Mouse (Mus musculus) neural tube, embryonic 11.5 days (tissue): ENCODE measurements around the gene Smyd3. TPM values are rescaled to one million over a fixed set of nuclear protein-coding genes. Genes with fewer than 3 reads are reported as not detected.

Source experiments
- ATAC-seq: fragments of 200-750 bp; cut with Nextera tagmentation; 2 replicates; pipeline ENCODE4 v1.8.0; 2017; ENCODE audit warnings: moderate number of reproducible peaks, mild to moderate bottlenecking, moderate TSS enrichment, moderate library complexity; ENCODE audit not compliant: insufficient read depth, low FRiP score, low TSS enrichment
- DNase-seq: peaks from one replicate; pipeline ENCODE4 v3.0.0-alpha.2; 2015; ENCODE audit warnings: low spot score
- H3K27ac ChIP-seq: fragments of 300-500 bp; sonication (generic); 2 replicates; pipeline ENCODE4 v1.5.1; 2014; ENCODE audit warnings: low read depth, mild to moderate bottlenecking, low read length
- H3K27me3 ChIP-seq: fragments of 300-500 bp; sonication (generic); 2 replicates; pipeline ENCODE4 v1.6.1; 2014; ENCODE audit warnings: mild to moderate bottlenecking, low read length, mixed read lengths; ENCODE audit not compliant: control insufficient read depth, insufficient read depth
- H3K36me3 ChIP-seq: fragments of 300-500 bp; sonication (generic); 2 replicates; pipeline ENCODE4 v1.6.1; 2014; ENCODE audit warnings: mild to moderate bottlenecking, low read length, moderate library complexity, mixed read lengths; ENCODE audit not compliant: control insufficient read depth, insufficient read depth
- H3K4me1 ChIP-seq: fragments of 300-500 bp; sonication (generic); 2 replicates; pipeline ENCODE4 v1.6.1; 2014; ENCODE audit warnings: low read length, mixed read lengths; ENCODE audit not compliant: control insufficient read depth, insufficient read depth
- H3K4me2 ChIP-seq: fragments of 300-500 bp; sonication (generic); 2 replicates; pipeline ENCODE4 v1.6.1; 2014; ENCODE audit warnings: low read depth, mild to moderate bottlenecking, moderate library complexity
- H3K4me3 ChIP-seq: fragments of 300-500 bp; sonication (generic); 2 replicates; pipeline ENCODE4 v1.5.1; 2014; ENCODE audit warnings: low read depth, low read length
- H3K9ac ChIP-seq: fragments of 300-500 bp; sonication (generic); 2 replicates; pipeline ENCODE4 v1.6.1; 2014; ENCODE audit warnings: mild to moderate bottlenecking, low read length
- H3K9me3 ChIP-seq: fragments of 300-500 bp; sonication (generic); 2 replicates; pipeline ENCODE4 v1.6.1; 2016; ENCODE audit warnings: low read length; ENCODE audit not compliant: control insufficient read depth
- WGBS: fragments of 180-500 bp; shearing (Covaris S2); extraction: QIAGEN DNeasy Blood & Tissue Kit; methylation state at CpG from one replicate; pipeline ENCODE4 v1.1.7; 2014; 5-methylcytosine and 5-hydroxymethylcytosine counted together
- polyA plus RNA-seq: library from polyadenylated mRNA; unstranded; fragments of >200 nt; fragmentation: Nextera tagmentation; extraction: Ambion mirVana; gene quantifications from 2 replicates; pipeline ENCODE4 v1.2.1, GENCODE M21; 2014

The Smyd3 gene
- polyA plus RNA-seq: 18.7 and 19.7 TPM in 2 replicates

- no peak within 1 kb of the TSS for H3K27ac ChIP-seq
- peak; percentile 82 for ATAC-seq
- WGBS: 5% methylated on average over 39 of the region's 39 CpGs
Observed at GRCm38 (mm10) chr1:179517713-179518465, at the start of gene Smyd3. TSS of gene Smyd3 (minus strand) at chr1:179518041.

GRCm38 (mm10) chr1:179567558-179567957 is 49.7 kb upstream of the Smyd3 start:
- peak; percentile 70 for DNase-seq

More at GRCm38 (mm10) chr1:179517713-179518465, at the start of gene Smyd3:
- Histone ChIP-seq H3K27me3 (no peaks in the 10 kb centered on the region), H3K4me1 (no peaks in the 10 kb centered on the region), H3K4me2 (peak within 1 kb of the TSS; percentile 98), H3K9ac (peak within 1 kb of the TSS; percentile 78), H3K4me3 (peak within 1 kb of the TSS; percentile 76), H3K36me3 (no peaks in the 10 kb centered on the region), H3K9me3 (no peaks in the 10 kb centered on the region)
- peak; percentile 87 for DNase-seq

GRCm38 (mm10) chr1:179563926-179564325 is 46.1 kb upstream of the Smyd3 start:
- Histone ChIP-seq H3K4me3 (no peak overlapping the region), H3K27me3 (no peaks in the 10 kb centered on the region), H3K9me3 (no peaks in the 10 kb centered on the region), H3K9ac (no peak overlapping the region), H3K27ac (0 out of 2 replicates have a peak overlapping the region, but pooled peaks have one; percentile 36), H3K4me1 (peaks cover 3% of the 10 kb centered on the region), H3K36me3 (no peaks in the 10 kb centered on the region), H3K4me2 (no peak overlapping the region)
- ATAC-seq (no peak), DNase-seq (no peak)
- 73% methylated on average over 5 of the region's 5 CpGs for WGBS

More at GRCm38 (mm10) chr1:179567558-179567957, 49.7 kb upstream of the Smyd3 start:
- H3K9me3 ChIP-seq: no peaks in the 10 kb centered on the region
- WGBS: 50% methylated on average over 7 of the region's 7 CpGs
- peak; percentile 61; the same call in 1 of the 2 replicates for ATAC-seq
- no peak overlapping the region for H3K4me2 ChIP-seq
- H3K4me3 ChIP-seq: no peak overlapping the region
- H3K9ac ChIP-seq: no peak overlapping the region
- H3K36me3 ChIP-seq: no peaks in the 10 kb centered on the region
- H3K4me1 ChIP-seq: peaks cover 3% of the 10 kb centered on the region
- H3K27me3 ChIP-seq: no peaks in the 10 kb centered on the region
- peak overlapping the region; percentile 53; the same call in 1 of the 2 replicates for H3K27ac ChIP-seq

GRCm38 (mm10) chr1:179563211-179563610 is 45.4 kb upstream of the Smyd3 start:
- DNase-seq: no peak
- Histone ChIP-seq H3K9ac (no peak overlapping the region), H3K27ac (0 out of 2 replicates have a peak overlapping the region, but pooled peaks have one; percentile 44), H3K4me2 (no peak overlapping the region), H3K9me3 (no peaks in the 10 kb centered on the region), H3K27me3 (no peaks in the 10 kb centered on the region), H3K4me1 (peaks cover 3% of the 10 kb centered on the region), H3K36me3 (no peaks in the 10 kb centered on the region), H3K4me3 (no peak overlapping the region)
- no peak for ATAC-seq
- WGBS: 80% methylated on average over 4 of the region's 4 CpGs

GRCm38 (mm10) chr1:179560845-179561430 is 43.1 kb upstream of the Smyd3 start:
- Histone ChIP-seq H3K4me3 (no peak overlapping the region), H3K9me3 (no peaks in the 10 kb centered on the region), H3K27me3 (no peaks in the 10 kb centered on the region), H3K4me2 (no peak overlapping the region), H3K4me1 (no peaks in the 10 kb centered on the region), H3K9ac (no peak overlapping the region), H3K27ac (no peak overlapping the region), H3K36me3 (no peaks in the 10 kb centered on the region)
- WGBS: 93% methylated on average over 6 of the region's 6 CpGs
- no peak for ATAC-seq
- no peak for DNase-seq

- Histone ChIP-seq H3K27ac (no peak overlapping the region), H3K4me3 (no peak overlapping the region), H3K36me3 (no peaks in the 10 kb centered on the region), H3K4me2 (no peak overlapping the region), H3K9me3 (no peaks in the 10 kb centered on the region), H3K4me1 (no peaks in the 10 kb centered on the region), H3K9ac (no peak overlapping the region), H3K27me3 (no peaks in the 10 kb centered on the region)
- no peak for DNase-seq
- WGBS: 88% methylated on average over 11 of the region's 11 CpGs
- no peak for ATAC-seq
Observed at GRCm38 (mm10) chr1:179559446-179560194, 41.8 kb upstream of the Smyd3 start.

GRCm38 (mm10) chr1:179556921-179557320 is 39.1 kb upstream of the Smyd3 start:
- ATAC-seq (no peak), DNase-seq (no peak)
- H3K27ac ChIP-seq: no peak overlapping the region
- H3K9me3 ChIP-seq: no peaks in the 10 kb centered on the region
- WGBS: 88% methylated on average over 3 of the region's 3 CpGs
- H3K9ac ChIP-seq: no peak overlapping the region
- H3K27me3 ChIP-seq: no peaks in the 10 kb centered on the region
- H3K36me3 ChIP-seq: no peaks in the 10 kb centered on the region
- no peaks in the 10 kb centered on the region for H3K4me1 ChIP-seq
- H3K4me3 ChIP-seq: no peak overlapping the region
- H3K4me2 ChIP-seq: no peak overlapping the region

- Histone ChIP-seq H3K9ac (no peak overlapping the region), H3K4me2 (no peak overlapping the region), H3K9me3 (no peaks in the 10 kb centered on the region), H3K36me3 (no peaks in the 10 kb centered on the region), H3K27ac (no peak overlapping the region), H3K4me1 (no peaks in the 10 kb centered on the region), H3K27me3 (no peaks in the 10 kb centered on the region), H3K4me3 (no peak overlapping the region)
- no peak for DNase-seq
- ATAC-seq: no peak
- WGBS: 85% methylated on average over 4 of the region's 4 CpGs
Observed at GRCm38 (mm10) chr1:179553949-179554347, 36.1 kb upstream of the Smyd3 start.
